Mouse (Mus musculus): Measurements from ENCODE around the gene Sirt6.

DNA sequence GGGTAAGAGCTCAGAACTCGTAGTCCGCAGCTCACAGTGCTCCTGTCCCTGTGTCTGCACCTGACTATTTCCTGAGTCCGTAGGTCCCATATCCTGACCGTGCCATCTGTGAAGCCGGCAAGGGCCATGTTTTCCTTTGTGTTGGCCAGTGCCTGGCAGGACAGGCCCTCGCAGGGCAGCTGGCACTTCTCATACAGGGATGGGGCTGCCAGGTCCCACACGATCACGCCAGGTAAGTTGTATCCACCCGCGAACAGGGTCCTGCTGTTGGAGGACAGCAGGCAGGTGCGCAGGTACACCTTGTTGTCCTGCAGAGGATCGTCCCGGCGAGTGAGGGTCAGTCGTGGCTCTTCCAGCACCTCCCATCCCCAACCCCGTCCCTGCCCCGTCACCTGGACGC, 33.7 kb downstream of the Sirt6 start:
- no peak for TF ChIP-seq CTCF (conservative IDR thresholded peaks at IDR 0.05; ENCODE audit: insufficient read depth, insufficient read length, low read depth, low read length)
- no peak for TF ChIP-seq POLR2A (IDR thresholded peaks at IDR 0.05; ENCODE audit: low read depth, low read length)

Measured in kidney, adult 2 months (tissue).